Mouse (Mus musculus) A20 (cell line): Measurements from ENCODE around the gene Frs2.
A peak's percentile ranks its signal among the peaks of the same experiment; 100 is the strongest.
"Not testable (repeated sequence)": the region's sequence is repeated elsewhere in the genome, so short reads cannot be mapped to it uniquely, and the experiment has no call there.

Experiments
- DNase-seq: peaks from one replicate; pipeline ENCODE4 v3.0.0-alpha.2; 2011; ENCODE audit warnings: low read depth, low spot score

Frs2 gene

GRCm38 (mm10) chr10:117146421-117146820 is 1.9 kb downstream of the Frs2 start:
- peak; percentile 63 for DNase-seq

GRCm38 (mm10) chr10:117145546-117146265 is 2.6 kb downstream of the Frs2 start:
- DNase-seq = peak; percentile 61

GRCm38 (mm10) chr10:117144628-117145027 is 3.7 kb downstream of the Frs2 start:
- peak; percentile 67 for DNase-seq

GRCm38 (mm10) chr10:117144071-117144470 is 4.3 kb downstream of the Frs2 start:
- DNase-seq = peak; percentile 44

- no peak for DNase-seq
Measured at GRCm38 (mm10) chr10:117143311-117143710, 5.0 kb downstream of the Frs2 start.

- no peak for DNase-seq
Measured at GRCm38 (mm10) chr10:117141939-117142552, 6.3 kb downstream of the Frs2 start.

- DNase-seq = not testable (repeated sequence)
Measured at GRCm38 (mm10) chr10:117131506-117131905, 16.8 kb downstream of the Frs2 start.

GRCm38 (mm10) chr10:117130037-117130436 is 18.3 kb downstream of the Frs2 start:
- DNase-seq = no peak

- no peak for DNase-seq
Measured at GRCm38 (mm10) chr10:117128693-117129092, 19.6 kb downstream of the Frs2 start.

- DNase-seq = no peak
Measured at GRCm38 (mm10) chr10:117127480-117127879, 20.9 kb downstream of the Frs2 start.

- DNase-seq = no peak
Measured at GRCm38 (mm10) chr10:117126719-117127118, 21.6 kb downstream of the Frs2 start.

- no peak for DNase-seq
Measured at GRCm38 (mm10) chr10:117126233-117126632, 22.1 kb downstream of the Frs2 start.

- DNase-seq = no peak
Measured at GRCm38 (mm10) chr10:117121448-117121847, 26.9 kb downstream of the Frs2 start.

GRCm38 (mm10) chr10:117120051-117120666 is 28.2 kb downstream of the Frs2 start:
- DNase-seq = no peak

GRCm38 (mm10) chr10:117119531-117119930 is 28.8 kb downstream of the Frs2 start:
- DNase-seq = peak; percentile 27

- peak; percentile 64 for DNase-seq
Measured at GRCm38 (mm10) chr10:117118421-117118831, 29.9 kb downstream of the Frs2 start.

- DNase-seq = no peak
Measured at GRCm38 (mm10) chr10:117115652-117116051, 32.7 kb downstream of the Frs2 start.

GRCm38 (mm10) chr10:117112545-117112944 is 35.8 kb downstream of the Frs2 start:
- peak; percentile 69 for DNase-seq

GRCm38 (mm10) chr10:117111455-117111854 is 36.9 kb downstream of the Frs2 start:
- DNase-seq = no peak

GRCm38 (mm10) chr10:117110271-117110670 is 38.1 kb downstream of the Frs2 start:
- DNase-seq = peak; percentile 68

- no peak for DNase-seq
Measured at GRCm38 (mm10) chr10:117106686-117107085, 41.6 kb downstream of the Frs2 start.

- peak; percentile 40 for DNase-seq
Measured at GRCm38 (mm10) chr10:117106244-117106643, 42.1 kb downstream of the Frs2 start.

- peak; percentile 46 for DNase-seq
Measured at GRCm38 (mm10) chr10:117105015-117105414, 43.3 kb downstream of the Frs2 start.
